Mouse (Mus musculus): ENCODE data around the gene Rpl37.

GRCm38 (mm10) chr15:5112651-5113050 is 3.8 kb upstream of the Rpl37 start:
- TF ChIP-seq CTCF (conservative IDR thresholded peaks at IDR 0.05; ENCODE audit: insufficient read depth, insufficient read length, low read depth, low read length) (no peak), POLR2A (IDR thresholded peaks at IDR 0.05; ENCODE audit: low read depth, low read length) (no peak)

Measured in kidney, adult 2 months (tissue).